Mouse (Mus musculus) CD4-positive, CD25-positive, alpha-beta regulatory T cell, adult 4 months (primary cell): ENCODE measurements at regions not wholly inside any gene's neighbourhood (a gene's known extent, or its start where the extent isn't known, plus 50 kb on each side); places are given as distances from the start of the nearest gene placed in this dataset.
A peak's percentile ranks its signal among the peaks of the same experiment; 100 is the strongest.
"Not testable (repeated sequence)": the region's sequence is repeated elsewhere in the genome, so short reads cannot be mapped to it uniquely, and the experiment has no call there.

ENCODE experiments used
- ATAC-seq: one replicate; pipeline ENCODE4 v1.8.0; 2017

DNA sequence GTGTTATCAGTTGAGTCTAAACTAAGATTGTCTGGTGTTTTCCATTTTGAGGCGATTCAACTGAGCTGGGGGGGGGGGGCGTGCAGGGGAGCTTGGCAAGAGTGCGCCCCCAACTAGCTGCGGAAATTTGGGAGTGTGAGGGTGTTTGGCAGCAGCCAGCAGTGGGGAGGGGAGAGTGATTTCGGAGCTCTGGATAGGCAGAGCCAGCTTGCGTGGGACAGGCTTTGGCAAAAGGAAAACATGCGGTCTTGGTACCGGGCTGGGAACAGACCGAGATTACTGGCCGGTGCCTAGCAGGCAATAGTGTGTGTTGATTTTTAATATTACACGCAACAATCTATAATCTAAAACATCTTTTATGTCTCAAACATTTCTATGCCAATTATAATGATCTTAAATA is 199.4 kb upstream of the Cdk6 start:
- ATAC-seq = not testable (repeated sequence)

DNA sequence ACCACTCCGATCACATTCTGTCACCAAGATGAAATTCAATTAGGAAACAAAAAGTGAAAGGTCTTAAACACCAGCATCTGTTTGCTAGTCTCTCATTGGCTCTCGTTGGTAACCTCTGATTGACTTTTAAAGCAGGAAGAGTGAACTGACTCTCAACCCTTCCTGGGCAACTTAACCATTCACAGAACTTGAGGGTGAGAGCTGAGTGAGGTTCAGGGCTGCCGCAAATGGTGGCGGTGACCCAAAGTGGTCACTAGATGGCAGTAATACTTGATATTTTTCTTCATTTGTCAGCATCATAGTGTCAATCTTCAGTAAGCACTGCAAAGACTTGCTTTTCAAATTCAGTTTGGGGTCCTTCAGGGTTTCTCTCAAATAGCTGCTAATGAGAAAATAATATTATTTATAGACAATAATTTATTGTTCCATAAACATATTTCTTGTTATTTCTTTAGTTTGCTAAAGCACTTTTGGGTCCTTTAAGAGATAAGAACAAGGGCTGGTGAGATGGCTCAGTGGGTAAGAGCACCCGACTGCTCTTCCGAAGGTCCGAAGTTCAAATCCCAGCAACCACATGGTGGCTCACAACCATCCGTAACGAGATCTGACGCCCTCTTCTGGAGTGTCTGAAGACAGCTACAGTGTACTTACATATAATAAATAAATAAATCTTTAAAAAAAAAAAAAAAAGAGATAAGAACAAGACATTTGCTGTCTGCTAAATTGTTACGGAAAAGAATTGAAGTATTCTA is 194.6 kb upstream of the Cdk6 start:
- peak; percentile 99 for ATAC-seq

DNA sequence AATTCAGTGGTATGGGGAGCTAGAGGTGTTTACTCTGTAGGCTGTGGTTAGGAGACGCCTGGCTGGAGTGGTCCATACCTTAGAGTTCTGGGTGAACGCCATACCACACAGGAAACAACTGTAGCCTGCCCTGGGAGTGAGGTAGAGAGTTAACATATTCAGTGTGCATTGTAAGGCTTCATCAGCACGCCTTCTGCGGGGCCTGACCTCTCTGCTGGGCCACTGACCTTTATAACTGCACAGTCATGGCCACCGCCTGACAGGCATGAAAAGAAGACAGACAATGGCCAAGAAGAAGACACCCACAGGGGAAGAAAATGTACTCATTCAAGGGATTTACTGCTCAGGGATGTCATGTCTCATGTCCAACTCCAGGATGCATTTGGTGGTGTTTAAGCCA is 191.4 kb upstream of the Cdk6 start:
- ATAC-seq = not testable (repeated sequence)

DNA sequence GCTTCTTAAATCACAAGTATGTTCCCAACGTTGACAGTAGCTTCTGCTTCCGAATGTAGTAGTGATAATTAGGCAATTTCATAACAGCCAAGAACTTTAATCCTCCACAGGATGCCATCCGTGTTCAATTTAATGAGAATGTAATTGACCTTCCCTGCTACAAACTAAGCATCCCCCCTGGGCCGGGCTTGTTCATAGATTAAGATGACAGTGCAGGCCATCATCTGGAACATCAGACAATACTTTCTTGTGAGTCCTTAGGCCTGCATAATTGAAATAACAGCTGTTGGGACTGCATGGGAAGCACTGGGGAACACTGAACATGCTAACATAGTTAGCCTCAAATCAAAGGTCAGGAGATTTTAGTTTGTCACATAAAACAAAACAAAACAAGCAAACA is 190.5 kb upstream of the Cdk6 start:
- not testable (repeated sequence) for ATAC-seq

DNA sequence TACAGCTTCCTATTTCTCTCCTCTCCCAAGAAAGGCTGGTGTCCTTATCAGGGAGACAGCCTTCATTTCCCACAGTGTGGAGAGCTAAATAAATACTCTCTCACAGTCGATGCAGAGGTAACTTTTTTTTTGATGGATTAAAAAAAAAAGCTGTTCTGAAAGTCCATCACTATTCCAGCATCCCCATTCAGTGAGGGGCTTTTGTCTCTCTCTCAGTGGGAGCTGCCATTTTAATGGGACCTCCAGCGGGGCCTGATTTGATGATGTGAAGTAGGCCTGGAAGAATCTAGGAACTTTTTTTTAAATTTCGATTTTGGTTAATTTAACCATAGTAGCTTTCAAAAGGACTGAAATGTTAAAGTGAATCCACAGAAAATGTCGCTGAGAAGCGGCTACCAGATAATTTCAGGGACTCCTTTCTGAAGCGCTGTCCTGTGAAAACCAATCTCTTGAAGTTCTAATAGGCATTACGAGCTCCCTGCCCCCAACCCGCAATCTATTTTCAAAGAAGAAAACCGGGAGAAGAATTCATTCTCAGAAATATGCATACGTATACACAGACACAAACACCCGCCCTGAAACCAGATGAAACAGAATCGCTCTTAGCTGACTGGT is 189.6 kb upstream of the Cdk6 start:
- not testable (repeated sequence) for ATAC-seq

DNA sequence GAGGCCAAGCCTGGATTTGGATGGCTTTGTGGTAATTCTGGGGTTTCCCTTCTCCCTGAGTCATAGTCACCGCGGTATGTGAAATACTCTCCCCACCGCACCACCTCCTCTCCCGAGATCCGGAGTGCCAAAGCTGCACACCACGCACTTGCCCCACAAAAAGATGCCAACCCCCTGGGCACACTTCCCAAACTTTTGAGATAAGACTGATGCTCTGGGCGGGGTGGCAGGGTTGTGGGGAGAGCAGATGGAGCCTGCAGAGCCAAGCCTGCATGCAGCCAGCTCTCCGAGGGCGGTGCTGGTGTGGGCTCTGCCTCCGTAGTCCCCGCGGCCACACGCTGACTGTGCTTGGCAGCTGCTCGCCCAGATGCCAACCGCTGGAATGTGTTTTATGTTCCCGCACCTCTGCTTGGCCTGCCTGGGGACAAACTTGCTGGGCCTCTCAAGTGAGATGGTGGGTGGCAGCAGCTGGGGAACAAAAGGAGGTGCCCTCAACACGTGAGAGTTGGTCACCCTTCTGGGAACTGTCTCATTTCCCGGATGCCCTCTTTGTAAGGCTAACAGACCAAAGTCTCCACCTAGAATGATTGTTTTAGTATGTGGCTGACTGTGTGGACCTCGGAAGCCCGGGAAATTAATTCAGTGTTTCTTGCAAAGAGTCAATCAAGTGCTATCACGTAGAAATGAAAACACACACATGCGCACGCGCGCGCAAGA is 189.0 kb upstream of the Cdk6 start:
- ATAC-seq = peak; percentile 95

DNA sequence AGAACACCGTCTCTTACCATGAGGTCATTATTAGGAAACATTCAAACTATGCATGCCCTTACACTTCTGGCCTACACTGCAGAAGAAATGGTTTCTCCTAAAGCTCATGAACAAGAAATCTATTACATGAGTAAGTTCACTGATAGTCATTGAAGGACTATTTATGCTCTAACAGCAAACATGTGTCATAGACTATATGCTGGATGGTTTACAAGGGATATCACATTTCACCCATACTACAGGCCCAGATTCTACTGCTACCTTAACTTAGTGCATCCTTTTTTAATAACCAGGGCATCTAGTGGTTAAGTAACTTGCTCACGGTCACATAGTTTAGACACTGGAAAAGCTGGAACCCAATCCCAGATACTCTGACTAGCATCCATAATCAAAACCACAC is 175.8 kb upstream of the Cdk6 start:
- not testable (repeated sequence) for ATAC-seq

DNA sequence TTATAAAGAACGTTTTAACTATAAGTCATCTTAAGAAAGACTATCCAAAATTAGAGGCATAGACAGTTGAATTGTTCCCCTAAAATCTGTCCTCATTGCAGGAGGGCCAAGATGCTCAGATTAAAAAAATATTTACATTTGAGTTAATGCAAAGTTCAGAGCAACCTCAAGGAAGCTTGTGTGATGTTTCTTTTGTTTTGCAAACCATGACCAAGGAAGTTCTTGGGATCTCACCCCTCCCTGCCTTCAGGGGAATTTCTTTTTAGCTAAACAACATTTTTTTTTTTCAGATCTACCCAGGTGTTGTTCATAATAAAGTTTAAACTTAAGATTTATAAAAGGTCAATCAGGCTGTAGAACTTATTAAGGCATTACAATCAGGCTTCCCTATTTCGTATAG is 174.8 kb upstream of the Cdk6 start:
- not testable (repeated sequence) for ATAC-seq

DNA sequence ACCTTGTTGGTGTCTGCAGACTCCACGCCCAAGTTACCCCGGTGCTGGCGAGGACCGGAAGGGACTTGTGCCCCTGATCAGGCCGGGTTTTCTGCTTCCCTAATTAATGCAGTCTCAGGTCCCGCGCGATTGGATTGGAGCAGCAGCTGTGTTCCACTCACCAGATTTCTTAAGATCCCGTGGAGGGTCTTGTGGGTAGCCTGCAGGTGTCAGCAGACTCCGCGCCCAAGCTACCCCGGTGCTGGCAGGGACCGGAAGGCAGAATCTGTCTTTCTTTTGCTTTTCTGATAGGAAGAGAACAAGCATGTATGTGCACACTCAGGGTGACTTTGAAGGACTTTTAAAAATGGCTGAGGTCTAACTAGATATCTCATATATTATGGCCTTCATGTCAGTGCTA is 147.7 kb upstream of the Cdk6 start:
- peak; percentile 76 for ATAC-seq

DNA sequence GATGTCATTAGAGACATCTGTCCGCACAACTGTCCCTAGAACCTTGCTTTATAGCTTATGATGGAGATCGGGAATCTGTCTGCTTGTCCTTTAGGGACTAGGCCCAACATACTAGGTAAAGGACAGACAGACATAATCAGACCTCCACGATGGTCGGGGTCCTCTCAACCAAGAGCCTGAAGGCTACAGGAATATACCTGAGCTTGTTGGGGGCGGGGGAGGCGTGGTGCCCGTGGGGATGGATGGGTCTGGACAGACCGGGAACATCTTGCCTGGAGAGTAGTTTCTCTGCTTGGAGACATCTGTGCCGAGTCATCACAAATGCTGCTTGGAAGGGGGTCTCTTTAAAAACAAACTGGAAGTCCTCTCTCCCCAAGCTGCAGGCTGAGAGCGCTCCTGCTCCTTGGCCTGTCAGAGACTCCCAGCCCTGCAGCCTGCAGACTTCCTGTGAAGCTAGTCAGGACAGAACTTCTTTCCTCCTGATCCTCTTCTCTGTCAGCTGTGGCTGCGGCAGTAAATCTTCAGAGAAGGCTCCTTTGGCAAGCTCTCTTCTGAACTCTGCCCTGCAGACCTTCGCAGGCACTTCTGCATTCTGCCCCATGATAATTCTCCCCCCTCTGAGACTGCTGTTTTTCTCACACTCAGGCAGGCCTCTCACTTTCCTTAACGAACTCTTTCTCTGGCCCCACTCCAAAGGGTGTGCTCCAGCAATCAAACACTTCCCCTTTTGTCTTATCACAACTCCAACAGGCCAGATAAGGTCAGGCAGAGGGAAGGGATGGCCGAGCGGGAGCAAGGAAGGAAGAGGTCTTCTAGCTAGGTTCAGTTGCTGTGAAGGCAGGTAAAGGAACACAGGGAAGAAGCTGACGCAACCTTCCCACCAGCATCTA is 143.1 kb upstream of the Cdk6 start:
- ATAC-seq = no peak

DNA sequence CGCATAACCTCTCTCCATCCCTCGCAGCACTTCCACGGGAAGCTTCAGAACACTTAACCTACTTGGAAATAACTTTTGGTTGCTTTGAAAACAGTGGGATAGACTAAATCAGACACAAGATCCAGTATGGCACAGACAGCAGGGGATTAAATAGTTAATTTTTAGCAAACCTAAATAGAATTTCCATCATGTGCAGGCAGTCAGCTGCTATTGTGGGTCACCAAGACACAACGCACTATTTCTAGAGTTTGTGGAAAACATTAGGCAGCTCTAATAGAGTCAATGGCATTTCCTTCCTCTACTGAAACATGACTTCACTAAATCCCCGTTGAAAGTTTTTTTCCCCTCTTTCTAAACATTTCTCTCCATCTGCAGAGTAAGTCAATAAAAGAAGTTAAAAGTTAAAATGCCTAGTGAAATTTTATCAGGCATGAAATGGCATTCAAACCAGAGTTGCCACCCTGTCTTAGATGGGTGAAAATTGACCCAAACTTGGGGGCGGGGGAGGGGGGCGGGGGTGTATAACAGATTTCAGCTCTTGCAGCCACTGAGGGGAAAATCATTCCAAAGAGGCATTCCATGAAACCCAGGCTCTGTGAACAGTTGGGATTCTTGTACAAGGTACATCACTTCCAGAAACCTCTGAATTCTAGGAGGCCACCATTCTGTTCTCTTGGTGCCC is 142.3 kb upstream of the Cdk6 start:
- not testable (repeated sequence) for ATAC-seq

DNA sequence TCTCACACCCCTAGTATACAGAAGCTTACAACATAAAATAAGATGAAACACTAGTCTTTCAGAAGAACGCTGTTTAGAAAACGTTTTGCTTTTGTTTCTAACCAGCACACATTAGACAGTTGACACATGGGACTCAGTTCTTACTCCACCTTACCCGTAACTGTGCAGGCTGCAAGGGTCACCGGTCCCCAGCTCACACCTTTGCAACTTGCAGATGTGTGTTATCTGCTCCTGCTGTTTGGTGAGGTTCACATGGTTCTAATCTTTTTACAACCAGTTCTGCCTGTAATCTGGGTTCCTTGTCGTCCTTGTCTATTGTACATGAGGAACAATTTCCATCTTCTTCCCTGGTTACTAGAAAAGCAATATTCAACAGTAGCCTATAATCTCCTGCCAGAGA is 135.1 kb upstream of the Cdk6 start:
- not testable (repeated sequence) for ATAC-seq

DNA sequence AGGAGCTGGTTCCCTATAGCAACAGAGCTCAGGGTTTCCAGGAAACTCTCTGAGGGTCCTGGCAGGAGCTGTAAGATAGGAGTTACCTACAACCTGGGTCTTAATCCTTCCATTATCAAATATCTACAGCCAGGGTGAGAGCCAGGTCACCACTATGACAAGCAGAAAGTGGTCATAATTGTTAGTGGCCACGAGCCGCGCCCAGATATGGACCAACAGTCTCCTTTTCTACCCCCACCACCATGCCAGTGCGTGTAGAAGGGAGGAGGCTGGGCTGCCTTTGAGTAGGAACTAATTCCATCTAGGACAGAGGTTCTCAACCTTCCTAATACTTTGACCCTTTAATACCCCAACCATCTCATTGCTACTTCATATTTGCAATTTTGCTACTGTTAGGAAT is 133.0 kb upstream of the Cdk6 start:
- ATAC-seq = not testable (repeated sequence)

DNA sequence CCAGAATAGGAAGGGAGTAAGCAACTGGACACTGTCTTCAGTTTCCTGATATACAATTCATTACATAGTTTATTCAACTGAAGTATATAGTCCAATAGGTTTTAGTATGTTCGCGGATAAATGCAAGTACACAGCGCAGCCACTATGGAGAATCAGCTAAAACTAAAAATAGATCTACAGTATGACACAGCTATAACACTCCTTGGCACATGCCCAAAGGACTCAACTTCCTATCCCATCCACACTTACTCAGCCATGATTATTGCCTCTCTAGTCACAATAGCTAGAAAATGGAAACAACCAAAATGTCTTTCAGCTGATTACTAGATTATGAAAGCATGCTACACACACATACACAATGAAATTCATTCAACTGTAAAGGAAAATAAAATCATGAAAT is 130.0 kb upstream of the Cdk6 start:
- ATAC-seq = no peak

DNA sequence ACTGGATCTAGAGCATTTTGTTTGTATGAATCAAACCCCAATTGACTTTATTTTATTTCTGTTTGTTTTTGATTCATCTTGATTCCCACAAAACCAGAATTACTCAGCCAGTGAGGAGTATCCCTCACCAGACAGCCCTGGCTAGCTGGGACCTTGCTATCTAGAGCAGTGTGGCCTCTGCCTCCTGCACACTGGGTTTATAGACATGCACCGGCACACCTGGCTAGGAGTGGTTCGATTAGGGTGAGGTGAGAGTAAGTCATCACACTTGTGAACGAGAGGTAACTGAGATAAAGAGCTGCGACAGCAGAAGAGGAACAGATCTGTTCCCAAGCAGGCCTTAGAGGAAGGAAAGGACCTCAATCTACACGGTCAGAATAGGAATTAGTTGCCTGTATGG is 125.2 kb upstream of the Cdk6 start:
- ATAC-seq = no peak

DNA sequence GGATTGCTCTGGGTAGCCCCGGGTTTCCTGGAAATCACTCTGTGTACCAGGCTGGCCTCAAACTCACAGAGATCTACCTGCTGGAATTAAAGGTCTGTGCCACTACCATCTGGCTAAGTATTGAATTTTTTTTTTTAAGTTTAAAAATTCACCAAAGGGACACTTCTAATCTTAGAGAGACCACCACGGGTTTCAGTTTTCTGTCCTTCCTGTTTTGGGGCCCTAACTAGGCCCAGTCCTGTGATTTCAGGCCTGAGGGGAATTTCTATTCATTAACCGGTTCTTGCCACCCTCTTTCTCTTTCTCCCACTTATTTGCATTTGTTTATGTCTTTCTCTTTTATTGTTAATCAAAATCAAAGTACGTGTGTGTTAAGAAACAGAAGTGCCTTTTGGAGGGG is 122.1 kb upstream of the Cdk6 start:
- no peak for ATAC-seq

DNA sequence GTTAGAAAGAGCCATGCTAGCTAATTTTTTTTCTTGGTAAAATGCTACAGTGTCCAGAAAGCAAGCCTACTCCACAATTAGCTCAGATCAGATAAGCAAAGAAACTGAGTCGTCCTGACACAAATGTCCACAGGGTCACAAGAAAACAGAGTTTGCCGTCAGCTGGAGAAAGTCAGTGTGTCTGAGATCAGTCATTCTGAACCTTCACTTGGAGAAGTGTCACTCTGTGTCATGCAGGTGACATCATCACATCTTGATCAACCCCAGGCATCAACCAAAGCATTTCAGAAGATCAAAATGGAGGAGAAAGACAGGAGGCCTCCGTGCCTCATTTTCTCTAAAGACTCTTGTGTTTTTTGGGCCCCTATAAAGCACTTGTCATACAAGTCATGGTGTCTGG is 121.5 kb upstream of the Cdk6 start:
- ATAC-seq = no peak

DNA sequence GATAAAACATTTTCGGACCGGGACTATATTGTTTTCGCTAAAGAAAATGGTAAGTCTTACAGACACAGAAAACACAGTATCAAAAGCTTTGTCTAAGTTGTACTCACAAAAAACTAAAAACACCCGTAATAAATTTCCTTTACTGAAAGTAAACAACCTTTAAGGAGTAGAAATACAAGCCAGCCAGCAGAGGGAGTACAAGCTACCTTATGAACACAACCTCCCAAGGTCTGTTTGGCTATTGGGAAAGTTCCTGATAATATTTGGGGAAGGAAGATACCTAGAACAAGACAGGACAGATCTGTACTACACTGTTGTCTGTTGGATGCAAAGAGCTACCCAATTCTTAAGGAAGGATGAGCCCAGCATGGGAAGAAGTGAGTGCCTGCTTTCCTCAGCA is 117.5 kb upstream of the Cdk6 start:
- ATAC-seq = not testable (repeated sequence)

DNA sequence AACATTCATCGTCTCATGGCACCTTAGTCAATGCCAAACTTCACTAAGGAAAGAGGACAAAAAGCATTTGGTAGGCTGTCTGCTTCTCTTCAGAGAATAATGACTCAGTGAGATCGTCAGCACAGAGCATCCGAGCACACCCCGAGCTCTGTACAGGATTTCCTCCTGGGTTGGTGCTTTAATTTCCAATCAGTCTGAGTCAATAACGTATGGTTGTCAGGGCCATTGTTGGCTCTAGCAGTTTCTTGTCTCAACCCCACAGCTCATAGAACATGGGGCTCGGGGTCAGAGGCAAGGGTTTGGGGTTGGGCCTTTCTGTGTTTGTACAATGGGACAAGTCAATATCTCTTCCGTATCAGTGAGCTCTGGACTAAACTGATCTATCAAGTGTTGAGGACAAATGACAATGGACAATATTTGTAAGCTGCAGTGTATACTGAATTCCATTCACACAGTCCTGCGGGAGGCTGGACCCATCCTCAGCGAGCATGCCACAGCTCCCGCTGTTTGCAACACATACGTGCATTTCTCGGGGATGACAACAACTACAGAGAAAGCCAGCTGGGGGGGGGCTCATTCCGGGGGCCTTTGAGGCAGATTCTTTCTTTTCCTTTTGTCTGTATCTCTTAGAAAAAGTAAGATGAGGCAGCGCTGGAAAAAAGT is 116.8 kb upstream of the Cdk6 start:
- ATAC-seq = not testable (repeated sequence)

DNA sequence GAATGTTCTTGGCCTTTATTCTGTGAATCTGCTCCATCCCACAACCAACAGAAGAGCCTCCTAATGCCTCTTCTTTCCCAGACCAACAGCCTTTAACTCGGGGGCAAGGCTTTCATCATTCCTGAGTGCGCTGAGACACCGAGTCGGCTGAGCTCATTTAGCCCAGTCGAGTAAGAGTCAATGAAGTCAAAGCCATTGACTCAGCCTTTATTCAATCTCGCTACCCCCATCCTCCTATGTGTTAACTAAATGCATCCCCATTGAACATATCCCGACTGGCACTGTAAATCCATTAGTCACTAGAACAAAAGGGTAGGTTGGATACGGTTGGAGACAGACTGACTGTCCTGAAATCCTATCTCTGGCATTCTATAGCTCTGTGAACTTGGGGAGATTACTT is 115.9 kb upstream of the Cdk6 start:
- not testable (repeated sequence) for ATAC-seq

DNA sequence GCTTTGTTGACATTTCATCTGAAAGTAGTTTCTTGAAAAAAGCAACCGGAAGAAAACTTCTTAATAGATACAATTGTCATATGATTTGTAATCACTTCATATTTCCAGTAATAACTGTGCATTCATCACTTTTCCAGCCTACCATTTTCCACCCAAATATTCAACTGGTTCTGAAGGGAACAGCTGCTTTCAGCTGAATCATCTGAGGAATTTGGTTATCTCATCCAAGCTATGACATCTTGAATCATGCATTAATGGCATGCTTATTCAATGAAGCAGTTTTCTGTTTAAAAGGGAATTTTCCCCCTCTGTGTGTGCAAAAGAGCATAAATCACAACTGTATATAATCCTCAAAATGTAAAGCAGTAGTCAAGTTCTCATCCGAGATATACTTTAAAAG is 97.2 kb upstream of the Cdk6 start:
- ATAC-seq = not testable (repeated sequence)

DNA sequence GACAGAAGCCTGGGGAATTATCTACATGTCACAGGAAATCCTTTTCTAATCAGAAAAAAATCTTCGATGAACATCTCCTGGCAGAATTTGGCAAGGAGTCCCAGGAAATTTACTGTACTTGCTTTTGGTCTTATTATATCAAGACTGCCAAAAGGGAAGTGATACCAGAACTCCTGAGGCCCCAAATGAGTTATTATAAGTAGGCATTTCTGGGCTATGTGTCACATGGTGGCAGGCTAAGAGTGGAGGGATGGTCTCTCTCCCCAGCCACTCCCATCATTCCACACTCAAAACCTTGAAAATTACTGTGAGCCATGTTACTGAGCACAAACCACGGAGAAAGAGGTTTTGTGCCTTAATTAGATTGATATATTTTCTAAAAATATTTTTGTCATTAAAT is 94.0 kb upstream of the Cdk6 start:
- ATAC-seq = no peak
